Mouse (Mus musculus) bone marrow macrophage, adult 2 months (primary cell): ENCODE measurements around the gene Hsd17b14.
A peak's percentile ranks its signal among the peaks of the same experiment; 100 is the strongest.

ENCODE experiments used
- CTCF ChIP-seq: IDR thresholded peaks from 2 replicates; pipeline ENCODE4 v1.5.1; 2012; ENCODE audit warnings: low read depth, mild to moderate bottlenecking, low read length, moderate library complexity
- POLR2A ChIP-seq: IDR thresholded peaks from 2 replicates; pipeline ENCODE4 v1.6.1; 2012; ENCODE audit warnings: mild to moderate bottlenecking, low read depth, low read length, borderline replicate concordance

DNA sequence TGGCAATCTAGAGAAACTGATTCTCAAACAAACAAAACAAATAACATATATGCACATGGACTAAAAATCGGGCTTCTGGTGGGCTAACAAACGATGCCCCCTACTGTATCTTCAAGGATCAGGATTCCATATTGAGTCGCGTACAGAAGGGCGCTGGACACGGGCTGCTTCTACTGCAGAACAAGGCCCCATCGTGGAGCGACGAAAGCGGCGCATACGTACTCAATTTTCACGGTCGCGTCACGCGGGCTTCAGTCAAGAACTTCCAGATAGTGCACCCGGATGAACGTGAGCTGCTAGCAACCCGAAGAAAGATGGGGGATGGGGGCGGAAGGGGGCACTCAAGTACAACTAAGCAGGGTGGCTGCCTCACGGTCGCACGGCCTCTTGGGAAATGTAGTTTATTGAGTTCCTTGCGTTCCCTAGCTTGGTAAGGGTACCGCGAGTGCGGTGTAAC is 32.9 kb upstream of the Hsd17b14 start:
- TF ChIP-seq POLR2A (no peak), CTCF (peak; percentile 33; the same call in 1 of the 2 replicates)
